Mouse (Mus musculus) gastrocnemius, postnatal 4 days (tissue): Measurements from ENCODE around the gene Olfr926. TPM values are rescaled to one million over a fixed set of nuclear protein-coding genes. Genes with fewer than 3 reads are reported as not detected.
"Not testable (repeated sequence)": the region's sequence is repeated elsewhere in the genome, so short reads cannot be mapped to it uniquely, and the experiment has no call there.

Source experiments
- DNase-seq, 2 experiments: peaks; one replicate each; pipeline ENCODE4 v3.0.0; 2021 to 2022; ENCODE audit warnings: low spot score in 2 of 2, mixed read lengths in 2 of 2
- long read RNA-seq, 2 experiments: library from polyadenylated mRNA; stranded (forward); transcript quantifications; one replicate each; pipeline ENCODE4 v2.0.0; 2021
- total RNA-seq, 2 experiments: library from RNA; stranded (reverse); gene quantifications; 2 replicates each; pipeline ENCODE4 v1.2.3; 2021

Olfr926 gene
- total RNA-seq: not detected
- long read RNA-seq, experiment 1: 0 reads
- long read RNA-seq, experiment 2: 0 reads

DNA sequence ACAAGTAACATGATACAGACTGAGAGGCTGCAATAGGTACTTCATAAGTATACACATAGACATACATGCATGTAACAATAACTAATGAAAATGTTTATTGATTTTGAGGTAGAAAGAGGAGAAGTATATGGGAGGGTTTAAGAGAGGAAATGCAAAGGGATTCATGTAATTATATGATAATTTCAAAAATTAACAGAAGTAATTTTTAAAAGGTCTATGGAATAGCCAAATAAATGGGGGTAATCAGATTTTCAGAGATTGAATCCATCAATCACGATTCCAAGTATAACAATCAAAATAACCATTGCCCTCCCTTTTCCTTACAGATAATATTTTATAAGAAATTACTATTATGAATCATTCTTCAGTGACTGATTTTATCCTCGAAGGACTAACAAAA lies at the start of gene Olfr926:
Olfr926 (plus strand) TSS at position 301 of the 400 bp plus-strand sequence.
- DNase-seq: no peak

GRCm38 (mm10) chr9:38833027-38833426 lies 43.9 kb upstream of the Olfr926 start:
- DNase-seq: no peak

DNA sequence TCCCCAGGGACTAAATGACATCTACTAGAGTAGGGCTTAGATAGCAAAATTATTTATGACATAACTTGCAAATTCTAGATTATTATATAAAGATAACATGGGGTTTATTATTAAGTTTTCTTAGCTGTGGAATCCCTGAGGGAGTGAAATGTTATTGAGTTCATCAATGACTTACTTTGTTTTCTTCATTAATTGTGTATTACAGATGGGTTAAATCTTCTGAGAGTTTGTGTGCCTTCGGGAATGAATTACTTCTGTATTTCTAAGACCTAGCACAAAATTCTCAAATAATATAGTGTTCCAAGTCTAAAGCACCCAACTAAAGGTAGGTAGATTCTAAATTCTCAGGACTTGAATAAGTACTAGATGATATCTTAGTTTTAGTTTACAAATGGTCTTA lies 32.8 kb upstream of the Olfr926 start, which contains the start of gene Olfr924:
Olfr924 (plus strand) TSS at position 301 of the 400 bp plus-strand sequence.
- no peak for DNase-seq

DNA sequence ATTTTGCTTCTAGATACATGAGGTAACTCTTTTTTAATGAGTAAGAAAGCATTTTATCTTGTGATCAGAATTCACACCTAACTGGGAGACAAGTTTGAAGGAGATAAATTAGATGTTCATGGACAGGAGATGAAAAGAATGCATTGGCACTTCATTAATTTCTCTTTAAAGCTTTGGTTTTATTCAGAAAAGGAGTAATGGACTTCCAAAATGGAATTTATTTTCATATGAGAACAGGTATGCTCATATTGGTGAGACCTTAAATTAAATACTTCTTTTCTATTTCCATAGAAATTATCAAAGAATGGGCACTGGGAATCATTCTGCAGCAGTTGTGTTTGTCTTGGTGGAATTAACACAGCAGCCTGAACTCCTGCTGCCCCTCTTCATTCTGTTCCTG lies 22.2 kb upstream of the Olfr926 start, which contains the start of gene Olfr26:
Olfr26 (plus strand) TSS at position 301 of the 400 bp plus-strand sequence.
- DNase-seq: no peak

DNA sequence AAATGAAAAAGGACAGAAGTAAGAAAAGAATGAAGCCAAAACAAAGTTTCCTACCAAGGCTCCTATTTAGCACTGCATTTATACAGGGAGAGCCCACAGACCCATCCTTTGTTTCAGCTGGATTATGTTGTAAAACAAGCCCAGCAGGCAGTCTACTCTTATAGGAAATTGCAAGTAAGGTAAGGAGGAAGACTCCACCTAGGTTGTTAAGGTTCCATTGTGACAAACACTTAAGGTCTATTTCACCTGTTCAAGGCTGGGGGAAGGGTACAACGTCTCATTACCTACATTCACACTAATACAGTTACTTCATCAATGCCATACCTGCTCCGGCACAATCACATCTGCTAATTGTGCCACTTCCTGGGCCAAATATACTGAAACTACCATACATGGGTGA lies 2.0 kb upstream of the Olfr926 start:
- not testable (repeated sequence) for DNase-seq

Other genes with a start within 250 kb of the Olfr926 start
- gene Olfr916, start 217.3 kb upstream of the Olfr926 start, total RNA-seq: not detected
- gene Olfr917, start 211.3 kb upstream of the Olfr926 start, total RNA-seq: not detected
- gene Olfr918, start 202.5 kb upstream of the Olfr926 start, total RNA-seq: not detected
- not detected for gene Olfr919, start 173.5 kb upstream of the Olfr926 start, total RNA-seq
- gene Vwa5a, start 158.9 kb upstream of the Olfr926 start, total RNA-seq: 10 to 100 TPM; 39.5 to 40.3 TPM
- gene Olfr920, start 124.8 kb upstream of the Olfr926 start, total RNA-seq: under 1 TPM; 0.05 to 0.29 TPM
- gene Olfr921, start 104.1 kb upstream of the Olfr926 start, total RNA-seq: not detected
- not detected for gene Olfr922, start 62.5 kb upstream of the Olfr926 start, total RNA-seq
- gene Olfr923, start 50.6 kb upstream of the Olfr926 start, total RNA-seq: not detected
- not detected for gene Olfr924, start 32.7 kb upstream of the Olfr926 start, total RNA-seq
- gene Olfr26, start 22.1 kb upstream of the Olfr926 start, total RNA-seq: not detected
- not detected for gene Olfr930, start 52.7 kb downstream of the Olfr926 start, total RNA-seq
- gene Olfr933, start 95.2 kb downstream of the Olfr926 start, total RNA-seq: not detected
- not detected for gene Olfr934, start 111.2 kb downstream of the Olfr926 start, total RNA-seq
- gene Olfr935, start 122.6 kb downstream of the Olfr926 start, total RNA-seq: not detected
- gene Olfr146, start 146.3 kb downstream of the Olfr926 start, total RNA-seq: not detected
- gene Olfr937, start 187.8 kb downstream of the Olfr926 start, total RNA-seq: not detected
- not detected for gene Olfr938, start 201.8 kb downstream of the Olfr926 start, total RNA-seq